Mouse (Mus musculus) G1E (cell line): ENCODE measurements around the gene Gm38392.

ENCODE experiments used
- CTCF ChIP-seq: IDR thresholded peaks from 2 replicates; pipeline ENCODE4 v1.5.1; 2012; ENCODE audit warnings: low read depth, low read length, inconsistent platforms, mixed read lengths
- TAL1 ChIP-seq: conservative IDR thresholded peaks from 2 replicates; pipeline ENCODE4 v1.6.1; 2012; ENCODE audit warnings: low read depth, low read length, inconsistent platforms, mixed read lengths

DNA sequence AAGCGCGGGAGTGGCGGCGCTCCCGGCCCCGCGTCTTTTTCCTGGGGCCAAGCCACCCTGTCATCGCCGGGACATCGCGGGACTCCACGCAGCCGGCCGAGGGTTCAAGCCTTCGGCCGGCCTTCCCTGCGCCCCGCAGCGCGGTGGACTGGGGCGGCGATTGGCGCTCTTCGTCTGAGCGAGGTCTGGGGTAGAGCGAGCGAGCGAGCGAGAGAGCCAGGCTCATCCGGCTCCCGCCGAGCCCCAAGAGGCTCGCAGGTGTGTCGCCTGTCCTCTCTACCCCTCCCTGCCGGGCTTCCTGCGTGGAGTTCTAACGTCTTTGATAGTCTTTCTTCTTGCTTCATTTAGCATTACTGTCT, 86.1 kb downstream of the Gm38392 start:
- no peak for TF ChIP-seq TAL1
- TF ChIP-seq CTCF: no peak
